Mouse (Mus musculus): Measurements from ENCODE around the gene Rps15.

Rps15 gene

DNA sequence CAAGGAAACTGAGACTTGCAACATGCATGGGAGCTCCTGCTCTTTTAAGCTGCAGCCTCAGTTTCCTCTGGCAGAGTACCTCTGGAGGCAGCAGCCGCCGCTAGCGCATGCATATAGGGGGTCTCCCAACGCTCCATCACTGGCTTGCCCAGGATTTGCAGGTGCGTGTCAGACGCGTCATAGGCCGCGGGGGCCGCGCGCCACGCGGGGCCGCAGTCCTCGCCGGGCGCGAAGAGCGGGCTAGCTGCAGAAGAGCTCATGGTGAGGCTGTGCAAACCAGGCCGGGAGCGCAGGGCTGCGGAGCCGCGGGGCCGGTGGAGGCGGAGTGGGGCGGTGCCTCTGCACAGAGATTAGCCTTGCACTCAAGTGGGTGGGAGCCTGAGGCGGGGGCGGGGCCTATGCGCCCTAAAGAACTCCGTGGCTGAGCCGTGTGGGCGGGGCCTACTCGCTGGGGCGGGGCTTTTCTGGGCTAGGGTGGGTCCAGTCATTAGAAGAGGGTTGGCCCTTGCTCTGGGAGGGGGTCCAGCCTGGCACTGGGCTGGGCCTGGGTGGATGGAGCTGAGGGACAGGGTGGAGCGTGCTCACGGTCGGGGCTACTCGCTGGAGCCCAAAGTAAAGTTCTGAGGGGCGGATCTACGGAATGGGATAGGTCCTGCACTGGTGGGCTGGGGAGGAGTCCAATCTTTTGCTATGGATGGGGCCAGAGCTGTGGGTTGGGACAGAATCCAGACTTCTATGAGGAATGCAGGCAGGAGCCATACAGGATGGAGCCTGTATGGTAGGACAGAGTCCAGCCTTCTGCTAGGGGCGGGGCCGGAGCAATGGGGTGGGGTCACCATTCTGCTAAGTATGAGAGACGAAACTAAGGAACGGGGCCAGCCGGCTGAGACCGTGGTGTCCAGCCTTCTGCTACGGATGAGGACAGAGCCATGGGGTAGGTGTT, 31.3 kb upstream of the Rps15 start, which contains the start of the genes Gamt and Dazap1:
Gamt (minus strand) TSS at position 371 of the 943 bp plus-strand sequence.
Dazap1 (plus strand) TSS at position 845 of the 943 bp plus-strand sequence.
- peak; percentile 90 for DNase-seq (ENCODE audit: low read depth, low spot score)

GRCm38 (mm10) chr10:80261585-80261968, 30.7 kb upstream of the Rps15 start:
- DNase-seq (ENCODE audit: low read depth, low spot score), result peak; percentile 84

DNA sequence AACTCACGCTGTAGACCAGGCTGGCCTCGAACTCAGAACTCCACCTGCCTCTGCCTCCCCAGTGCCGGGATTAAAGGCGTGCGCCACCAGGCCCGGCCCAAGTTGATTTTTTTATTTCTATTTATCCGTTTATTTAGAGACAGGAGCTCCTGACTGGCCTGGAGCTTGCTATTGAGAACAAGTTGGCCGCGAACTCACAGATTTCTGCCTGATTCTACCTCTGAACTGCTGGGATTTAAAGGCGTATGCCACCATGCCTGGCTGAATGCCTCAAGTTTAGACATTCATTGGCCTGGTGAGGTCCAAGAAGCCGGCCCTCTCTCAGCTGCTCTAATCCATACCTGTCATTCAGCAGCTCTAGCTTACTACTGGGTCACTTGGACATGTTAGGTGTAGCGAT, 30.1 kb upstream of the Rps15 start:
- no peak for DNase-seq (ENCODE audit: low read depth, low spot score)

GRCm38 (mm10) chr10:80262776-80263365, 29.4 kb upstream of the Rps15 start:
- DNase-seq (ENCODE audit: low read depth, low spot score), result no peak

DNA sequence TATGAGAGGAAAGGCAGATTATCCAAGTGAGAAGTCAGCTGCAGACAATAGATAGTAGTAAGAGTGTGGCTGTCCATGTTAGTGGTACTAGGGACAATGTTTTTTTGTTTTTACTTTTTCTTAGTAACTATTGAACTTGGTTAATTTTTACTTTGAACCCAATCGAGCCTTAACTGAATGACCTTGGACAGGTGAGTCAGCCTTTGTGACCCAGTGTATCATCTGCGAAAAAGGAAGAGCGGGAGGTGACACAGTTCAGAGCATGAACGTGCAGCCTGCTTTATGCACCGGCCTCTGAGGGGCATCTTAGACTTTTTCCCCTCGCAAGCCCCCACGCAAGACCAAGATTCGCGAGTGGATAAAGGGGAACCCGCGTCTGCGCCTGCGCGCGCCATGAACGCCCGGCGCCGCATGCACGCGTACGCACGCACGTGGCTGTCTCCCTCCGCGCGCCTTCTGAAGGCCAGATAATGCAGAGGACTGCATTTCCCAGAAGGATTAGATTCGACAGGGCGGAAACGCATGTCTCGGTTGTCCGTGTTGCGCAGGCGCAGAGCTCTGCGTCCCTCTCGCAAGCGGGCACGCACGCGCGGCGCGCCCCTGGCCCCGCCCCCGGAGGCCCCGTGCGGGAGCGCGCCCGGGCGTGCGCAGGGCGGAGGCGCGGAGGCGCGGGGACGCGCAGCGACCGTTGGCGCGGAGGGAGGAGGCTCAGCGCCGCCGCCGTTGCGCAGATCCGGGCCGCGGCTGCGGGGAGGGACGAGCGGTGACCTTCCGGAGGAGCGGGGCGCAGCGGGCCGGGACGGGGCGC, 27.7 kb upstream of the Rps15 start:
- DNase-seq (ENCODE audit: low read depth, low spot score), result peak; percentile 97

DNA sequence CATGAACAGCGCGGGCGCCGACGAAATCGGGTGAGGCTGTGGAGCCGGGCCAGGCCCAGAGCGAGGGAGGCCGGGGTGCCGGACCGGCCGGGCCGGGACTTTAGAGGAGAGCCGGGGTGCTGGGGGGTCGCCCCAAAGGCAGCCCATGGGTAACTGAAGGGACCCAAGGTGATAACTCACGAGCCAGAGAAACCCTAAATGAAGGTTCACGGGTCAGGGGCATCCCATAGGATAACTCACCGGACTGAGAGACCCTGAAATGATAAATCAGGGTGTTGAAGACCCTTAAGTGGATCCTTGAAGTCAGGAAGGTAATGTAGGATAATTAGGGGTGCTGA, 27.1 kb upstream of the Rps15 start:
- DNase-seq (ENCODE audit: low read depth, low spot score), result no peak

DNA sequence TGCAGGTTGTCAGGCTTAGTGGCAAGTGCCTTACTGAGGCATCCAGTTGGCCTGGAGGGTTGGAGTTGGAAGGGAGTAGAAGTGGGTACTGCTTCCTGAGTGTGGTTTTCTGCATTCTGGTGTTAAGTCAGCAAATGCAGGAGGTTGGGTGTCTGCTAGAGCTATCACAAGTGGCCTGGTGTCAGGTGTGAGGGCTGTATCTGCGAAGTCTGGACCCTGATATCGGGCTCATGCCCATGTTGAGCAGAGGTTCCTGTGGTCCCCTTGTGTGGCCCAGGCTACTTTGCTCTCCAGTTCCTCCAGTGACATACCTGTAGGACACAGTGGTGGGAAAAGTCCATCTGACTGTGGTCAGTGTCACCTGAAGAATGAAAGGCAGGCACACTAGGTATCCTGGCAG, 22.2 kb upstream of the Rps15 start:
- no peak for DNase-seq (ENCODE audit: low read depth, low spot score)

DNA sequence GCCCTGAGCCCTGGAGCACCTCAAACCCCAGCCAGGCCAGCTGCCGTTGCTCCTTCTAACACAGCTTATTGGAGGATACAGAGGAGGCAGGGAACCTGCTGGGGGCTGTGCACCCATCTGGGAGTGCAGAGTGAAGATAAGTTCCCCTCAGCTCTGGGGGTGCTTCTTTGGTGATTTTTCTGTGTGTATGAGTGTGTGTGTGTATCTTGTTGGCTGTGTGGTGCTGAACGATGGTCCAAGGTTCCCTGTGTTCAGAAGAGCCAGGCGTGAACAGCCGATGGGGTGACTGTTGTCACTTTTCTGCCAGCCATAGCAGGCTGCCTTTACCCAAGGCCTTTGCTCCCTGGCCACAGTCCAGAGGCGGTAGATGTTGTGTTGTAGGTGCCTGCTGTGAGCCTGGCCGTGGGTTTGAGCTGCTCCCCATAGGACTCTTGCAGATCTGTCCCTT, 21.5 kb upstream of the Rps15 start:
- DNase-seq (ENCODE audit: low read depth, low spot score), result no peak

- DNase-seq (ENCODE audit: low read depth, low spot score), result no peak
Measured at GRCm38 (mm10) chr10:80271186-80271843, 20.9 kb upstream of the Rps15 start.

DNA sequence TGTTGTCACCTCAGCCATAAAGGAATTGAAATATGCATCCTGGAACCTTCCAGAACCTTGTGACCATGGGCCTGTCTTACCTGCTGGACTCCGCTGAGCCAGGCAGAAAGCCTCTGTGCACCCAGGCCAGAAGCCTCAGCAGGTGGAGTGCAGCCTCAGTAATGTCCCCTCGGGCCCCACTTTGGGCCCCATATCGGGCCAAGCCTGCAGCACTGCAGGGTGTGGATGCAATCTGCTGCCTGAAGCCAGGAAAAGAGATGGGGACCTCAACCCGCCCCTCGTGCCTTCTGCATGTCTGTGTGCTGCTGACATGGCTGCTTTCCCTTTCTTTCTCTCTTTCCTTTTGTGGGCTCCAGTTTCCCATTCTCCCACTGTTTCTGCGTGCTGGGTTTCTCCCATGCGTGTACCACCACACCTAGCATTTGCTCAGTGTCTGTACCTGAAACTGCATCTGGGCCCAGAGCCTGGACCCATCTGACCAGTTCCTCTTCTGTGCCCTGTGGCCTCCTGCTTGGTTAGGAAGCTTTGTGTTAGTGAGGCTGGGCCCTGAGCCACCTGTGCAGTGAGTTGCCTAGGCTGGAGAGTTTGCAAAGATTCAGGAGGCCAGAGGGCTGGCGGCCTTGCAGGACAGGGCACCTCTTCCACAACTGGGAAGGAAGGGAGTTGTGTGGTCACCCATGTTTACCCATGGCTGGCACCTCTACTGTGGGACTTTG, 20.2 kb upstream of the Rps15 start:
- no peak for DNase-seq (ENCODE audit: low read depth, low spot score)

GRCm38 (mm10) chr10:80273847-80274246, 18.4 kb upstream of the Rps15 start:
- no peak for DNase-seq (ENCODE audit: low read depth, low spot score)

GRCm38 (mm10) chr10:80276238-80276637, 16.0 kb upstream of the Rps15 start:
- no peak for DNase-seq (ENCODE audit: low read depth, low spot score)

DNA sequence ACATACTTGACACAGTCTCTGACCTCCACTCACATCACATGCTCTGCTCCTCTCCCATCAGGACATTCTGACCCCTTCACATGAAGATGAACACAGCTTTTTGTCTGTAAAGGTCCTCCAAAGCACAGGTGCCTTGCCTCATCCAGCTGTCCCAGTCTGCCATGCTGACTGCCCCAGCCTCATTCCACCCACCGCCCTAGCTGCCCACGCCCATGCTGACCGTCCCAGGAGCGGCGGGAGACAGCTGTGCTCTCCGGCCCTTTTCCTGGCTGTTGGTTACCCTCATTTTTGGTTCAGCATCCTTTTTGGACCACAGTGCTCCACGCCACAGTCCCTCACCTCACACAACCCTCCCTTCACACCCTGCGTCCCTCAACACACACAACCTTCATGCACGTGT, 13.9 kb upstream of the Rps15 start:
- DNase-seq (ENCODE audit: low read depth, low spot score), result no peak

DNA sequence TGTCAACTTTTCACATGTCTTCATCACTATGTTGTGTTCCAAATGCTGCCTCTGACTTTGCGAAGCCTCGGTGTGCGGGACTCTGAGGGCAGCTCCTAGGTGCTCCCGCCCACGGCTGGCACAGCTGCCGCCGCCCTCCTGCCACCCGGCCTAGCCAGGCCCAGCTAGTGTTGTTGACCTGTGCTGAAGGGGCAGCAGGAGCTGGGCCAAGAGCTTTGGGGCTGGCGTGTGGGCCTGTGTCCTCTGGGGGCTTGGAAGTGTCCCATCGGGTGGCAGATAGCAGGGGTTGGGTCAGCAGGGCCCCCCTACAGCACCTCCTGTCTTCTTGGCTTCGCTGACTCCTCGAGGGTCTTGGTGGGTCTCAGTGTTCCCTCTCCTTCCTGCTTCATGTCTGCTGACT, 13.0 kb upstream of the Rps15 start:
- DNase-seq (ENCODE audit: low read depth, low spot score), result no peak

DNA sequence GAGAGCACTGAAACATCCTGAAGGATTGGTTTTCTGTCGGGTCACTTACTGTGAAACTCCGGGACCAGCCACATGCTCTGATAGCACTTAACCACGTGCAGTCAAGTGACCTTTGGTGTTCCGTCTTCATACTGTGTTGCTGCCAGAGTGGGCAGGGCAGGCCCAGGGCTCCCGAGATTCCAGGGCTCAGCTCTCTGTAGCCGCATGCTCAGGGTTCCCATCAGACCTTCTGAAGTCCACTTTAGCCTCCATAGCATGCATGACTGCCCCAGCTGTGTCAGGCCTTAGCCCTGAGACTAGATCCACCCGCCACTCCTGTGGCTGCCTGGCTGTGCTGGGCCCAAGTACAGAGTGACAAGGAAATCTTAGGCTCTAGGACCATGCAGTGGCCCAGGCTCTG, 10.9 kb upstream of the Rps15 start:
- DNase-seq (ENCODE audit: low read depth, low spot score), result no peak

DNA sequence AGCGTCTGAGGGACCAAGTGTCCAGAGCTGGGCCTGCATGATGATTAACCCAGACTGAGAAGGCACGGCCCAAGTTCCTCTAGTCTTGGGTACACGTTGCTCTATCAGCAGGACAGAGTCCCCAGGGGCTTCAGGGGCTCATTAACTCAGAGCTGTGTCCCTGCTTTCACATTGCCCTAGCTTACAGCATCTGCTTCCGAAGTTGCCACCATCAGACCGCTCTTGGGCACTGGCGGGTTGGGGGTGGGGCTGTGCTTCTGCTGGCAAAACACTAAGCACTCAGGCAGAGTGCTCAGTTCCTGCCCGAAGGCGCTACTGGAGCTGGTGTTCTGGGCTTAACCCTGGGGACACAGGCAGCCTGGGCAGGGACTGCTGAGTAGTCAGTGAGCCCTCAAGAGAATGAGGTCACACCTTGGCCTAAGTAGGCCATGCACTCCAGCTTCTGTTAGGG, 10.3 kb upstream of the Rps15 start:
- no peak for DNase-seq (ENCODE audit: low read depth, low spot score)

DNA sequence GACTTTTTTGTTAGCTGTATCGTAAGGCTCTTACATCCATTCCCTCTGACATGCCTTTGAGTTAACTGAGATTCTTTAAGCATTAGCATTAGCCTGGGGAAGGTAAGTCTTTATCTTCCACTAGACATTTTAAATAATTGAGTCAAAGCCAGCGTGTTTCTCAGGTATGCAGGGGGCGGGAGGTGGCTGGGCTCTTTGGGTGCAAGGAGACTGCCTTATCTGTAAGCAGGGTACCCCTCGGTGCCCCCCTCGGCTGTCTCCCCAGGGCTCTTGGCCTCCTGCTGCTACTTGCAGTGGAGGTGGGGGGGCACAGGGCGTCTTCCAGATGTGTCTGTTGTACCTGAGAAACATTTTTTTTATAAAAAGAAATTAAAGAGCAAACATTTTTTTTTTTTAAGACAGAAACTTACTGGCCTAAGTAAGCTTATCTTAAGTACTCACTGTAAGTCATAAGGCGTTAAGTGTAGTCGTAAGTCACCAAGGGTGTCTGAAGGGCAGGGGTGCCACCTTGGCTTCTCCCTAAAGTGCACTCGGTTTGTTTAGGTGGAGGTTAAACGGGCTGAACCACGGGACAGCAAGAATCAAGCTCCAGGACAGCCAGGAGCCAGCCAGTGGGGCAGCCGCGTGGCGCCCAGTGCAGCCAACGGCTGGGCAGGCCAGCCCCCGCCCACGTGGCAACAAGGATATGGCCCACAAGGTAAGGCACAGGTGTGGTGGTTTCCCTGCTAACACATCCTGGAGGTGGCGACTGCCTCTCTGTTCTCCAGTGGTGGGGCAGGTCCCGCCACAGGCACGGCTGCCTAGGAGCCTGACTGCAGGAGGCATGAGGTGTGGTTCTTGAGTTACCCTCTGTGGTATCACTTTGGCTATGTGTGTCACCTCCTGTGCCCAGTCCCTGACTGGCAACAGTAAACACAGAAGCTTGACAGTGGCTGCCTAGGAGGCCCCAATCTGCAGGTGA, 9.5 kb upstream of the Rps15 start:
- no peak for DNase-seq (ENCODE audit: low read depth, low spot score)

DNA sequence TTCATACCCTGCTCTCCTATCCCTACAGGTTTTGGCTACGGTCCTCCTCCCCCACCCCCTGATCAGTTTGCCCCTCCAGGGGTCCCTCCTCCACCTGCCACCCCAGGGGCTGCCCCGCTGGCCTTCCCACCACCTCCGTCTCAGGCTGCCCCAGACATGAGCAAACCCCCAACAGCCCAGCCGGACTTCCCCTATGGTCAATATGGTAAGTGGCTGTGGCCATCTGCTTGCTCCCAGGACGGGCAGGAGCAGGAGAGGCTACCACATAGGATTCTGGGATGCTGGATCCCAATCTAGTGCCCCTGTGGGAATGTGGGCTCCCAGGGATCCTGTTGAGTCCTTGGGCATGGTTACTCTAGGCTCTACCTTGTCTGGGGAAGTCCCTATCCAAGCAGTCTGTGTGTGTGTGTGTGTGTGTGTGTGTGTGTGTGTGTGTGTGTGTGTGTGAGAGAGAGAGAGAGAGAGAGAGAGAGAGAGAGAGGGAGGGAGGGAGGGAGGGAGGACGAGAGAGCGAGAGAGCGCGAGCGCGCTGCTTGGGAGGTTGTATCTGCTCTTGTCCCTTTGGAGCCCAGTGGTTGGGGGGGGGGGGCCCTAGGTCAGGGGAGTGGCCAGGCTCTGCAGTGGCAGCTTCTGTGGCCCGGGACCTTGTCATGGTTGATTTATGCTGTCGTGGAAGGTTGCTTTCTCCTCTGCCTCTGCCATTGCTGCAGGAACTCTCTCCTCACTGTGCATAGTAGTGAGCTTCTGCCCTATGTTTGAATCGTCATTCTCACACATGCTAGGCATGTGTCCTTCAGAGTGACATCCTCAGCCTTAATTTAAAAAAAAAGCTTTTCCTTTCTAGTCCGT, 6.8 kb upstream of the Rps15 start:
- DNase-seq (ENCODE audit: low read depth, low spot score), result no peak

DNA sequence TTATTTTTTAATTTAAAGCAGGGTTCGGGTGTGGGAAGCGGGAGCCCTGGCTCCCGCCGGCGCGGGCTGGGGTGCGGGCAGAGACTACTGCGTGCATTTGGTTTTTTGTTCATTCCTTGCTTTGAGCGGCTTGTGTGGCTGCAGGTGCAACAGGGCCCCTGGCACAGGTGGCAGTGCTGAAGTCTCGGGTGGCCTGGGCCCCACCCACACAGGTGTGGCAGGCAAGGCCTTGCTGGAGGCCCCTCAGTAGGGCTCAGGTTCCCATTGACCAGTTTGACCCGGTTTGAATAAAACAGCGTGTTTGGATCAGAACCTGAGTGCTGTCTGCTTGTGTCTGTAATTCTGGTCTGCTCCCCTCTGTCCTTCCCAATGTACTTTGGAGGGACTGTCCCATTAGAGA, 4.2 kb upstream of the Rps15 start:
- no peak for DNase-seq (ENCODE audit: low read depth, low spot score)
